Mouse (Mus musculus): Measurements from ENCODE around the gene Prl8a2. TPM values are rescaled to one million over a fixed set of nuclear protein-coding genes. Genes with fewer than 3 reads are reported as not detected.

The Prl8a2 gene
- polyA plus RNA-seq (2017; shearing (Covaris generic)) = not detected

DNA sequence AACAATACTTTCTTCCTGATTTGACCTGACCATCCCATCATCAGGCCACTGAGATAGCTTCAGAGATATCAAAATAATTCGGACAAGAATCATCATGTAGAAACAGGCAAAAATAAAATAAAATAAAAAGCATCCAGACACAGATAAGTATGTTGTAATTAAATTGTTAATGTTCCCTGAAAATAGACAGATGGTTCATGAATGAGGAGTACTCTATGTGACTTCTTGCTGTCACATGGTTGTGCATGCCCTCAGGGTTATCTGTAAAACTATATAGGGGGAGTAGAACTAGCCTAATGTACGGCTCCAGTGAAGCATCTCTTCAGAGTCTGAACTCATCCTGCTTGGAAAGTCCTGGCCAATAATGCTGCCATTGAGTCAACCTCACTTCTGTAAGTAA is at the start of gene Prl8a2:
Prl8a2 (plus strand) TSS at position 301 of the 400 bp plus-strand sequence.

DNA sequence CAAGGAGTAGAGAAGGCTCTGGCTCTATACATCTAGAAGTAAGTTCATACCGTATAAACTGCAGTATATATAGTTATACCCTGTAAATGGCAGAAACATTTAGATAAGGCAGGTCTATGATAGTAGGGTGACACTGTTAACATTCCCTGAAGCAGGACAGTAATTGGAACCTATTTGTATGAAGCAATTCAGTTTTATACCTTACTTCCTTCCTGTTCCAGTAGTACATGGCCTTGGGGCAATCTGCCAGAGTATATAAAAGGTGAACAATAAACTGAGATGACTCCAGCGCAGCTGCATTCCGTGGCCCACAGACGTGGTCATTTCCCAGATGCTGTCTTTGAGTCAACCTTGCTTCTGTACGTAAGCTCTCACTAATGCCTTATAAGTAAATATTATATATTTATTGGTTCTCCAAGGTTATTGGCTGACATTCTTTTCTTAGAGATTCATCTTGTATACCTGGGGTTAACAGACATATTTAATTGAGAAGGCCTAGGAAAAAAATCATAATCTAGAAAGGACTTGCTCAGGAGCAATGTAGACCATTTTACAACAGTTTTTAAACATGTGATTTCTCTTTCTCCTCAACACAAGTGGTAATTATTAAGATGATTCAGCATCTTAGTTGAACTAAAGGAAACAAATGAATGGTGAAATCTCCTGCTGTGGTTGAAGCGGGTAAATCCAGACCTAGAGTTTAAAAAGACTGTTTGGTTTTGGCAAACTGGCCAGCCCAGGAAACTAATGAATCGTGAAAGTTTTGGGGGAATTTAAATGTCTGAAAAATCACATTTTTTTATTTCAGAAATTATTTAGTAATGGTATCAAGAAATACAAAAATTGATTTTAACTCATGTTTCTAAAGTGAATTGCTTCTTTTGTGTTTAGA is 32.9 kb upstream of the Prl8a2 start, which contains the start of gene Prl6a1:
Prl6a1 (plus strand) TSS at position 294 of the 892 bp plus-strand sequence.

DNA sequence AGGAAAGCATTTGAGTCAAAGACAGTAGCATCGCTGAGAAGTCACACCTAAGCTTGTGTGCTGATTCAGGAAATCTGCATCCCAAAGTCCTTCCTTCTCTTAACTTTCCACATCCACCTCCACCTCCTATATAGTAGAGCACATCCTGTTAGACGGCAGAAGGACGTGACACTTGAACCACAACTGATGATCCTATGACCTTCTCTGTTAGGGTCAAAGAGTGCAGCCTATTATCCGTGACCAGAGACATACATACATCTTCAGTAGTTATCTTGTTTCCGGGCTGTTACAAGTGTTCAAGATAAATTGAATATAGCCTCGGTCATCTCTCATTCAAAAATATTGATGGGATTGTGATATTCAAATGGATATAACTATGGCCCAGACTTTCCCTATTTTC is 45.3 kb downstream of the Prl8a2 start, which contains the start of gene Prl2b1:
Prl2b1 (minus strand) TSS at position 101 of the 400 bp plus-strand sequence.

Other genes with a start within 250 kb of the Prl8a2 start
- gene Prl3d2, start 224.0 kb upstream of the Prl8a2 start, polyA plus RNA-seq (2017; shearing (Covaris generic)) = not detected
- not detected for gene Prl3d3, start 188.9 kb upstream of the Prl8a2 start, polyA plus RNA-seq (2017; shearing (Covaris generic))
- gene Prl3c1, start 149.0 kb upstream of the Prl8a2 start, polyA plus RNA-seq (2017; shearing (Covaris generic)) = not detected
- gene Prl3b1, start 103.8 kb upstream of the Prl8a2 start, polyA plus RNA-seq (2017; shearing (Covaris generic)) = not detected
- gene Prl3a1, start 86.2 kb upstream of the Prl8a2 start, polyA plus RNA-seq (2017; shearing (Covaris generic)) = not detected
- gene Prl6a1, start 33.0 kb upstream of the Prl8a2 start, polyA plus RNA-seq (2017; shearing (Covaris generic)) = not detected
- not detected for gene Prl2b1, start 45.2 kb downstream of the Prl8a2 start, polyA plus RNA-seq (2017; shearing (Covaris generic))
- not detected for gene Prl8a6, start 93.0 kb downstream of the Prl8a2 start, polyA plus RNA-seq (2017; shearing (Covaris generic))
- gene Prl8a8, start 167.5 kb downstream of the Prl8a2 start, polyA plus RNA-seq (2017; shearing (Covaris generic)) = not detected
- not detected for gene Prl8a9, start 218.9 kb downstream of the Prl8a2 start, polyA plus RNA-seq (2017; shearing (Covaris generic))
- not detected for gene Prl8a1, start 236.5 kb downstream of the Prl8a2 start, polyA plus RNA-seq (2017; shearing (Covaris generic))